Mouse (Mus musculus) midbrain, embryonic 10.5 days (tissue): ENCODE measurements around the gene Sypl. TPM values are rescaled to one million over a fixed set of nuclear protein-coding genes. Genes with fewer than 3 reads are reported as not detected.
"Not testable (repeated sequence)": the region's sequence is repeated elsewhere in the genome, so short reads cannot be mapped to it uniquely, and the experiment has no call there.

ENCODE experiments used
- DNase-seq: peaks from one replicate; pipeline ENCODE4 v3.0.0-alpha.2; 2017; ENCODE audit warnings: low spot score
- H3K27ac ChIP-seq: fragments of 300-500 bp; sonication (generic); replicated peaks from 2 replicates; pipeline ENCODE4 v1.5.1; 2016; ENCODE audit warnings: mild to moderate bottlenecking
- H3K27me3 ChIP-seq: fragments of 300-500 bp; sonication (generic); 2 replicates; pipeline ENCODE4 v1.6.1; 2016; ENCODE audit warnings: low read depth, mild to moderate bottlenecking; ENCODE audit not compliant: poor library complexity, severe bottlenecking
- H3K36me3 ChIP-seq: fragments of 300-500 bp; sonication (generic); 2 replicates; pipeline ENCODE4 v1.6.1; 2016; ENCODE audit warnings: mild to moderate bottlenecking, moderate library complexity
- H3K4me1 ChIP-seq: fragments of 300-500 bp; sonication (generic); 2 replicates; pipeline ENCODE4 v1.6.1; 2016
- H3K4me3 ChIP-seq: fragments of 300-500 bp; sonication (generic); 2 replicates; pipeline ENCODE4 v1.5.1; 2016; ENCODE audit warnings: mild to moderate bottlenecking, moderate library complexity
- H3K9me3 ChIP-seq: fragments of 300-500 bp; sonication (generic); replicated peaks from 2 replicates; pipeline ENCODE4 v1.6.1; 2016; ENCODE audit warnings: mild to moderate bottlenecking
- WGBS: fragments of 180-500 bp; shearing (Covaris S2); methylation state at CpG from one replicate; pipeline ENCODE4 v1.1.7; 2016; 5-methylcytosine and 5-hydroxymethylcytosine counted together
- polyA plus RNA-seq: library from polyadenylated mRNA; unstranded; fragments of >200 nt; fragmentation: Nextera tagmentation; extraction: Ambion mirVana; gene quantifications from 2 replicates; pipeline ENCODE4 v1.2.1, GENCODE M21; 2016

Gene Sypl
- polyA plus RNA-seq, 1 experiment from 2014 or later, result 47.7 TPM

DNA sequence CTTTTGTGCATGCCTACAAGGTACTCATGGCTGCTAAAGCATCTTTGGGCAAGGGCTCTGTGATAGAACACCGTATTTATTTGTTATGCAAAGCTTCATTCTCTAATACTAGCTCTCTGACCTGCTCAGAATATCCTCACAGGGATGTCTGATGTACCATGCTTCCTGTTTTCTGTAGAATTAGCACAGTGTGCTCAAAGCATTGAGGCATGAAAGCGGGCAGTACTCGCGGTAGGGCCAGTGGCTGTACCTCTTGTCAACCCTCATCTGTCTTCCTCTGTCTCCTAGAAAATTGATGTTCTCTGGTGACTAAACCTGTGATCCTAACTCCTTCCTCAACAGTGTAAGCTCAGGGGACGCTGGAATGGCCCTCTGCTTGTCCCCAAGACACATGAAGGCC lies 40.4 kb downstream of the Sypl start:
- DNase-seq, result peak; percentile 9
- Histone ChIP-seq H3K36me3 (no peaks in the 10 kb centered on the region), H3K4me3 (no peak overlapping the region), H3K27ac (no peak overlapping the region), H3K4me1 (no peaks in the 10 kb centered on the region), H3K27me3 (no peaks in the 10 kb centered on the region), H3K9me3 (no peaks in the 10 kb centered on the region)
- whole genome bisulfite sequencing, result 91% methylated on average over 5 of the region's 5 CpGs

DNA sequence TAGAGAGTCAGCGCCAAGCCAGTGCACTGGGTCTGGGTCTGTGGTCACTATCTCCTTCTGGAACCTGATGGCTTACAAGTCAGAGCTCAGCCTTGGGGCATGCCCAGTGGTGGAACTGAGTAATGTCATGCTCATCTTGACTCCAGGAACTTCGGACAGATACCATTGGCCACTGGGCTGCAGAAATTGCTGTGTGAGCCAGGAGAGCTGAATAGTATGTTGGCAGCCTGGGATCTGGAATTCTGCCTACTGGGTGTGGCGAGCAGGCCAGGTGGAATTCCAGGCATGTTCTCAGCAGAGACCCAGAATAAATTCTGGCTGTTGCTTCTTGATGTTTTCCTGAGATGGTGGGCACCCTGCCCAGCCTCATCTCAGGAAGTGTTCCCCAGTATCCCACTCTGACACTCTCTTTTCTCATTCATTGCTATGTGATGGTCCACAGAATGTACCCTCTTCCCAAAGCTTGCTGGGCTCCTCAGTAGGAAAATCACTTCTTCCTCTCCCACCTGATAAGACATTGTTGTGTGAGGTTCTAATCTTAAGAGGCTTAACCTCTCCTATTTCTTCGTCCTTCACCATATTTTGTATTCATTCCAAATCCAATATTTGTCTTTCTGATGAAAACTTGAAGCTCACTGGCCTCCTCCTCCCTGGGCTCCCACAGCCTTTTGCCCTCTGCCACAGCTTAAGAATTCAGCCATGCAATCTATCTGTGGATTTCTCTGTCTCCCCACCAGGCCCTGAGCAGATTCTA lies 41.6 kb downstream of the Sypl start:
- peaks cover 5% of the 10 kb centered on the region; the same call in 1 of the 2 replicates for H3K4me1 ChIP-seq
- no peak overlapping the region for H3K4me3 ChIP-seq
- peak; percentile 9 for DNase-seq
- no peaks in the 10 kb centered on the region for H3K36me3 ChIP-seq
- no peaks in the 10 kb centered on the region for H3K9me3 ChIP-seq
- no peak overlapping the region for H3K27ac ChIP-seq
- H3K27me3 ChIP-seq, result no peaks in the 10 kb centered on the region
- whole genome bisulfite sequencing, result 82% methylated on average over 4 of the region's 4 CpGs

DNA sequence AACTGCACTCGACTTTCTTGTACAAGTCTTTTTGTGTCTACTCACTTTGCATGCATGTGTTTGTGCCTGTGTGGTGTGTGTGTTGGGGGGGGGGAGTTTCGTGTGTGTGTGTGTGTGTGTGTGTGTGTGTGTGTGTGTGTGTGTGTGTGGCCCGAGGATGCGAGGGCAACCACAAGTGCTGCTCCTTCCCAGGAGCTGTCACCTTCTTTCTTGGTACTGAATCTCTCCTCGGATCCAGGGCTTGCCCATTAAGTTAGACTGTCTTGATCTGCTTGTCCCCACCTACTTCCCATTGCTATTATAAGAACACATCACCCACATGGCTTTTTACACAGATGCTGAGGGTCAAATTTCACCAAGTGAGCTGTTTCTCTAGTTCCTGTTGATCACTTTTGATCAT lies 45.1 kb downstream of the Sypl start:
- Histone ChIP-seq H3K4me3 (no peak overlapping the region), H3K27ac (no peak overlapping the region), H3K9me3 (no peaks in the 10 kb centered on the region), H3K4me1 (peaks cover 13% of the 10 kb centered on the region), H3K27me3 (no peaks in the 10 kb centered on the region), H3K36me3 (no peaks in the 10 kb centered on the region)
- peak; percentile 7 for DNase-seq
- 75% methylated on average over 5 of the region's 5 CpGs for WGBS

DNA sequence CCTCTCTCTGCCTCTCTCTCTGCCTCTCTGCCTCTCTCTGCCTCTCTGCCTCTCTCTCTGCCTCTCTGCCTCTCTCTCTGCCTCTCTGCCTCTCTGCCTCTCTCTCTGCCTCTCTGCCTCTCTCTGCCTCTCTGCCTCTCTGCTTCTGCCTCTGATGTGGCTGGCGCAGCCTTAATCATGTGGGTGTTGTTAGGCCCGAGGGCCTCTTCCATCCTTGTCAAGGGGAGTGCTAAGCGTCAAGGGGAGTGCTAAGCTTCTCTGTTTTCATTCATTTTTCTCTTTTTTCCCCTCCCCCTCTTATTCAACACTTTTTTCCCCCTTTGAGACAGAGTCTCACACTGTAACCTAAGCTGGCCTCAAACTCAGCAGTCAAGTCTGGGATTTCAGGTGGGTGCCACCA lies 46.1 kb downstream of the Sypl start:
- WGBS, result 46% methylated on average over 3 of the region's 3 CpGs
- peak; percentile 6 for DNase-seq
- not testable (repeated sequence) for H3K36me3 ChIP-seq

DNA sequence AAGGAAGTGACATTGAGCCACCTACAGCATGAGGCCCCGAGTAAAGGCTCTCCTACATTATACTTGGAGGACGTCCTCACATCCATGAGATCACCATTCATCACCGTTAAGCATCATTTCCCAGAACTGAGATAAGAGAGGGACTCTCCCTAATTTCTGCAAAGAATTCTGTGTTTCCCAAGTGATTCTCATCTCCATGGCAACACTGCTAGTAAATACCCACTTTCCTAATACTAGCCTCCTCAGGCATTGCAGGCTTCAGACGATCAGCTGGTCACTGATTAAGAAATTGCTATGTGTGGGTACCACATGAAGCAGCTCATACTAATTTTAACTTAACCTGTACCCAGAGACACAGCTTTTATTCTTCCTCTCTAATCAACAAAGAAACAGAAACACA lies 46.7 kb downstream of the Sypl start:
- 75% methylated on average over 4 of the region's 4 CpGs for WGBS
- peak; percentile 3 for DNase-seq
- no peaks in the 10 kb centered on the region for H3K9me3 ChIP-seq
- no peaks in the 10 kb centered on the region for H3K27me3 ChIP-seq
- H3K4me1 ChIP-seq, result peaks cover 14% of the 10 kb centered on the region
- H3K4me3 ChIP-seq, result no peak overlapping the region
- no peak overlapping the region for H3K27ac ChIP-seq
- no peaks in the 10 kb centered on the region for H3K36me3 ChIP-seq

More for the DNA sequence above, 46.1 kb downstream of the Sypl start:
- H3K4me1 ChIP-seq, result peaks cover 14% of the 10 kb centered on the region
- not testable (repeated sequence) for H3K27ac ChIP-seq, H3K9me3 ChIP-seq, H3K27me3 ChIP-seq, H3K4me3 ChIP-seq

DNA sequence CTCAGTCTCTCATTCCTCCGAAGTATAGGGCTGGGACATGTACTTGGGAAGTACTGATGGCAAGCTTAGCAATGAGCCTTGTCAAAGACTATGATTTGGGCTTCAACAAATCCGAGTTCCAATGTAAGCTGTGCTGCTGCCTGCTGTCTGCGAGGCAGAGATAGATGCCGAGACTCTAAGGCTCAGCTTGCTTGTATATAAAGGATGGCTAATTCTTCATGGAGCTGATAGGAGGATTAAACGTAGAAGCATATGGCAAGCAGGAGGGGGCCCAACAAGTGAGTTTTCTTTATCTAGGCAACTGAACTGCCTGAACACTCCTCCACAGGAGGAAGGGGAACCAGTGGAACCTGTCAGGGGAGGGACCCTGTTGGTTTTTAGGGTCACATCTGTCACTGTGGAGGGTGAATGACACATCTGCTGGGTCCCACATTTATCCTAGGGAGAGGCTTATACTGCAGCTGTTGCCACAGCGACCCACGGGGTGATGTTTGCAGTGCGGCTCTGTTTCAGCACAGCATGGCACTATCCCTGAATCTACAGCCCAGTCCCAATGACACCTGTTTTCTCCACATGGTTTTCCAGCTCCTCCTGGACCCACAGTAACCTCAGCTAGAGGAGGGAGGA lies 49.8 kb downstream of the Sypl start:
- 62% methylated on average over 8 of the region's 8 CpGs for WGBS
- Histone ChIP-seq H3K36me3 (no peaks in the 10 kb centered on the region), H3K27ac (0 out of 2 replicates have a peak overlapping the region, but pooled peaks have one; percentile 17), H3K4me1 (peaks cover 18% of the 10 kb centered on the region), H3K9me3 (no peaks in the 10 kb centered on the region), H3K4me3 (no peak overlapping the region), H3K27me3 (no peaks in the 10 kb centered on the region)
- no peak for DNase-seq

DNA sequence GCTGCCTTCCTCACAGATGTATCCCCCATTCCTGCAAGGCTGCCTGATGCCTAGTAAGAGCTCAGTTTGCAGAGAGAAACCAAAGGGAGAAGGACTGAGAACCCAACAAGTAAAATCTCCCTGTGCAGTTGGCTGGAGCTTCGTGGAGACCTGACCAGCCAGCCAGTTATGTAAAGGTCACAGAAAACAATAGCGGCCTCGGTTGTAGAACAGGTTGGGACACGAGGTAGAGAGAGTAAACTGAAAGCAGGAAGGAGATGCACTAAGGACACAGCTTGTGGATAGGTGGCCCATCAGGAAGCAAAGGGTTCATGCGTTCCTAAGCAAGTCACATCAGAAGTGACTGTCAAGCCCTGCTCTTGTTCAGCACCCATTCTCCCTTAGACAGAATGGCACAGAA lies 52.2 kb downstream of the Sypl start:
- no peaks in the 10 kb centered on the region for H3K27me3 ChIP-seq
- H3K4me1 ChIP-seq, result peaks cover 18% of the 10 kb centered on the region
- WGBS, result 85% methylated on average over 5 of the region's 5 CpGs
- no peaks in the 10 kb centered on the region for H3K9me3 ChIP-seq
- no peak overlapping the region for H3K27ac ChIP-seq
- DNase-seq, result no peak
- H3K36me3 ChIP-seq, result no peaks in the 10 kb centered on the region
- H3K4me3 ChIP-seq, result no peak overlapping the region

DNA sequence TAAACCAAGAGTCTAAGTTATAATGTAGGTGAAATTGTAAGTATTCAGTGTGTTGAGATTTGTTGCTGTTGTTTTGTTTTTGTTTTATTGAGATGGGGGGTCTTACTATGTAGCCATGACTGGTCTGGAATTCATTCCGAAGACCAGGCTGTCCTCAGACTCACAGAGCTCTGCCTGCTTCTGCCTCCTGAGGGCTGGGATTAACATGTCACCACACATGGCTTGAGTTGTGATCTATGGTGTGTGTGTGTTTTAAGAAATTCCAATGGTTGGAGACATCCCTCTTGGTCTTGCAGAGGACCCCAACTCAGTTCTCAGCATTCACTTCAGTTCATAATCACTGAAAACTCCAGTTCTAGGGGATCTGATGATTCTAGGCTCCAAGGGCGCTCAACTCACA lies 53.5 kb downstream of the Sypl start:
- no peak for DNase-seq
- WGBS, result 86% methylated on average over 2 of the region's 2 CpGs

DNA sequence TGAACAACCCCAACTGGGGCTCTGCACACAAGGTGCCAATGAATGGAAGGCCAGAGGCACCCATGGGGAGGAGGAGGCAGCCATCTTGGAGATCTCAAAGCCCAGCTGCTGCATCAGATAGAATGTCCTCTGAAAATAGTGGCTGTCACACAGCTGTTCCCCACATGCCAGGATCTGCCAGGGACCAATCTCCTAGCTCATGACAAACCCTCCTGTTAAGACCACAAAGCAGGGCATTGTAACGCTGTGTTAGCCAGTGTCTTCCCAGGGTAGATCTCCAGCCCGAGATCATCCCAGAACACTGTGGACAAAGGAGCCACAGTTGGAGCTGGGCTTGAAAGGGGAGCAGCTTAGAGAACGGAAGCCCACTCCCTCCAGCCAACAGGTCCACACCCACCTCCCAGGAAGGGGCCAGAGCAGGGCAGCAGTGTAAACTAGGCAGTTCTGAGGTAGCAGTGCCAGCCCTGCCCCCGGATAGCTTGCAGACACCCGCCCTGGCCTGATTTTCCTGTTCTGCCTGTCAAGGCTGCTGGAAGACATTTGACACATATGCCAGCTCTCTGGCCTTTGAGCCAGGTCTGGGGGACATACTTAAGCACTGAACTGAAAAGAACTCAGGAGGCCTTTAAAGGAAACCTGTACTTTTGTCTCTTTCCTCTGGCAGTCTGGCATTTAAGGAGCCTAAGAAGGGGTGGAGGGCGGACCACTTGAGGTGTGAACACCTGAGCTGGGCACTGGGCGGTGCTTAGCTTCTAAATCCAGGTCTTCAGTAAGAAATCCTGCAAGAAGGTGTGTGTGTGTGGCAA lies 54.8 kb downstream of the Sypl start:
- H3K27ac ChIP-seq, result peak overlapping the region; percentile 15
- H3K4me1 ChIP-seq, result peaks cover 13% of the 10 kb centered on the region
- no peaks in the 10 kb centered on the region for H3K36me3 ChIP-seq
- DNase-seq, result no peak
- WGBS, result 50% methylated on average over 7 of the region's 7 CpGs
- H3K4me3 ChIP-seq, result no peak overlapping the region
- H3K27me3 ChIP-seq, result no peaks in the 10 kb centered on the region
- H3K9me3 ChIP-seq, result no peaks in the 10 kb centered on the region

More for the DNA sequence above, 53.5 kb downstream of the Sypl start:
- no peaks in the 10 kb centered on the region for H3K36me3 ChIP-seq
- H3K9me3 ChIP-seq, result no peaks in the 10 kb centered on the region
- H3K27me3 ChIP-seq, result no peaks in the 10 kb centered on the region
- H3K4me3 ChIP-seq, result no peak overlapping the region
- peaks cover 18% of the 10 kb centered on the region for H3K4me1 ChIP-seq
- H3K27ac ChIP-seq, result no peak overlapping the region

DNA sequence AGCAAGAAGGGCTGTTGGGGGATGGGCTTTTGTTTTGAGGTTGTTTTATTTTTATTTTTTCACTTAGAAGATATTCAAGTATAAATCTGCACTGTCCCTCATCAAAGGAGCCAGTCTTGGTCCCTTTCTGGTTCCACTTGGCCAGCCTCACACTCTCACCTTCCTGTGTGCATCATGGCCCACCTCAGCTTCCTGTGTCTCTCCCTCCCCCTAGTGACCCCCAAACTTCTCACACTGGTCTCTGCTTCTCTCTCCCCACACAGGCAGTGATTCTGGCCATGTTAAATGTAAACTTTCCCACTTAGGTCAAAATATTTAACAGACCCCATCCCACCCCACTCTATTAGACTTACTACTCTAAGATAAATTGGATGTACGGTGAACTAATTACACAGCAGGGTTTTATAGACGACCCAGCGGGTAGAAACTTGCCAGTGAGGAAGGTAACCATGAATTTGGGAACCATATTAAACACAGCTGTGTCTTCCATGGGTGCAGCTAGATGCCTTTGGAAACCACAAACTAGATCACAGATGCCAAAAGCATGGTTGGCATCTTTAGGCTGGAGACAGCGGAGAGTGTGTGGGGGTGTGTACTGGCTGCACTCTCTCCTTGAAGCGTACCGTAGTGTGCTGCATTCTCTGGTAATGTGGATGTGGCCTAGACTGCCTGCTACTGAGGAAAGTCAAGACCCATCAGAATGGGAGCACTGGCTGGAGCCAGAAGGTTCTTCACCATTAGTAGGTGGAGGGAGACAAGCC lies 55.7 kb downstream of the Sypl start:
- Histone ChIP-seq H3K36me3 (no peaks in the 10 kb centered on the region), H3K4me1 (peaks cover 13% of the 10 kb centered on the region), H3K27me3 (no peaks in the 10 kb centered on the region), H3K4me3 (no peak overlapping the region), H3K27ac (no peak overlapping the region), H3K9me3 (no peaks in the 10 kb centered on the region)
- DNase-seq, result no peak
- 89% methylated on average over 6 of the region's 6 CpGs for WGBS

DNA sequence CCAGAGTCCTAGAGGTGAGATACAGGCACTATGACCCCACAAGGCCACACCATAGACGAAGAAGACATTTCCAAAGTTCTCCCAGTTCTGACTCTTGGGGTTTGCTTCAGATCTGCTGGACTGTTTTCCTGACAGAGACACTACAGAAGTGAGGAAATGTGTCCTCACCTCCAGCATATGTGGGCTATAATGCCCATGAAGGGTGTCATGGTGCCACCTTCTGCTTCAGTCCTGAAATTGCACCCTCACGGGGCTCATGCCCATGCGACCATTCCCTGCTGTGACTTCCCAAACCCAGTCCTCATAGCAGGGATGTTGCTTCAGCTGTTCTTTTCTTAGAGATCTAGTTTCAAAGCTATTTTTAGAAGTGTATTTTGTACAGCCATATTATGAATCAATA lies 56.3 kb downstream of the Sypl start:
- DNase-seq, result no peak
- WGBS, result 47% methylated on average over 3 of the region's 3 CpGs
- peaks cover 15% of the 10 kb centered on the region for H3K4me1 ChIP-seq

DNA sequence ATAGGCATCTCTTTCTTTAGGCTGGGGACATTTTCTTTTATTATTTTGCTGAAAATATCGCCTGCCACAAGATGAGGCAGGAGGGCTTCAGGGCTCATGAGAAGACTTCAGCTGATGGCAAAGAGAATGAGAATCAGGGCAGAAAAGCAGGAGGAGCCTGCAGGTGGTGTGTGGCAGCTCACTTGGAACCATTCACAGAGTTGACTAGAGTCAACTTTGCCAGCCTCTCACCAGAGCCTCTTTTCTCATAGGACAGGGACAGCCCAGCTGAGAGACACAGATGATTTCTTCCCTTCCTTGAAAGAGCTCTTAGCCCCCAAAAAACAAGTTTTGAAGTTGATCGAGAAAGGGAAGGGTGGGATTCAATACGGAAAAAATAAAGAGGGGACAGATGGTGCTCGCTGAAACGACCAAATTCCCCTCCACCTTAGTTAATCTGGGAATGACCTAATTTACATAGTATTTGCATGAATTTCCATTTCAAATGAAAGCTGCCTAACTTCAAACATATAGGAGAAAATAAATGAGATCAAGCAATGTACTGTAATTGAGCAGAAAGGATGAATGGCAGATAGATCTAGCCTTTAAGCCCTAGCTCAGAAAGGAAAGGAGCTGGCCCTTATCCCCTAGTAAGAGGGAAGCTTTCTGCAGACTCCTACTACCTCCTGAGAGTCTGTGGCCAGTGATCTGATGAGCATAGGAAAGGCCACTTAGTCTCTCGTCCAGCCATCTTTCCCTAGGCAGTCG lies 60.5 kb downstream of the Sypl start:
- no peak for DNase-seq
- Histone ChIP-seq H3K9me3 (no peaks in the 10 kb centered on the region), H3K27me3 (no peaks in the 10 kb centered on the region), H3K4me3 (no peak overlapping the region), H3K4me1 (peaks cover 6% of the 10 kb centered on the region; the same call in 1 of the 2 replicates), H3K27ac (no peak overlapping the region), H3K36me3 (no peaks in the 10 kb centered on the region)
- WGBS, result 73% methylated on average over 7 of the region's 7 CpGs

More for the DNA sequence above, 56.3 kb downstream of the Sypl start:
- no peaks in the 10 kb centered on the region for H3K27me3 ChIP-seq
- no peaks in the 10 kb centered on the region for H3K9me3 ChIP-seq
- H3K27ac ChIP-seq, result no peak overlapping the region
- H3K36me3 ChIP-seq, result no peaks in the 10 kb centered on the region
- no peak overlapping the region for H3K4me3 ChIP-seq
